Comparison of ENCODE assay signal across 16 mouse cellular contexts in the genomic region with DNA sequence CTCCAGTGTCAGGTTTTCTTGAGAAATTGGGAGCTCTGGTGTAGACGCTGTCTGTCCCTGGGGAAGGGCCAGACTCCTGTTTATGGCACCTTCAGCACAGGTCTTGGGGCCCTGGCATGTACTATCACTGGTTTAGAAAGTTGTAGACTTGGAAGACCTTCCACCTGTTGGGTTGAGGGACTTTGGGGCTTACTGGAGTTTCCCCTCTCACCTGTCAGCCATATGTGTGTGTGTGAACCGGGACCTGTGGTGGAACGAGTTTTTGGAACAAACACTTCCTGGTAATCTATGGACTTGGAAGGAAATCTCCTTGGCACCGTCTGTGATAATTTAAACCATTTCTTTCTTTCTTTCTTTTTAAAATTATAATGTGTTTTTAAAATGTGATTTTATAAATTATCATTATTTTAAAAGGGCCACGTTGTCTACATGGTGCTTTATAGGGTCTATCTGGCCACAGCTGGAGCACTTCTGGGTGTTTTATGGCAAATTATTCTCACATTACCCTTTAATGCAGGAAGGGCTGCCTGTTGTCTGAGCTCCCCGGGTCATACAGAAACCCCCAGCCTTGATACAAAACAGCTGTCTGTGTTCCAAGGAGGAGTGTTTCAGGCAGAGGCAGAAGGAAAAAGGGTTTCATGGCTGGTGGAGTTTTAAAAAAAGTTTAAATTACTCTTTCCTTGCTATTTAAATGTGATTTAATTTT.
A peak's percentile ranks its signal among the peaks of the same experiment; 100 is the strongest.
DNase-seq lines count a peak whose midpoint lies in the region; ATAC-seq and TF ChIP-seq lines count a peak whose summit lies in the region.
"Had no signal": no experiment of that assay in that cellular context is flagged by ENCODE, and none has a peak within 500 bp of the region (broad histone marks: within the 10 kb centered on the region; RNA-seq: fewer than 3 reads in every experiment).

No protein-coding gene starts in this region.

- no peak overlapping the region; the same call in 1 of the 2 replicates for H3K4me3 ChIP-seq in forebrain, embryonic 10.5 days
- H3K4me3 ChIP-seq in forebrain, embryonic 14.5 days (ENCODE audit: low read depth, low read length) = no peak overlapping the region
- H3K4me3 ChIP-seq in embryonic facial prominence, embryonic 10.5 days = peak overlapping the region; percentile 21; the same call in 1 of the 2 replicates
- no peak overlapping the region for H3K4me3 ChIP-seq in limb, embryonic 13.5 days
- no peak overlapping the region for H3K4me3 ChIP-seq in layer of hippocampus, adult 2 months
- H3K4me3 ChIP-seq: heart, embryonic 12.5 days; liver, embryonic 12.5 days had no signal

- ATAC-seq in forebrain, embryonic 14.5 days = no peak
- peak; percentile 73; the same call in 1 of the 2 replicates for ATAC-seq in limb, embryonic 13.5 days (ENCODE audit: low FRiP score, low read depth)
- ATAC-seq: forebrain, postnatal 0 days; intestine, embryonic 16.5 days; liver, embryonic 12.5 days had no signal

- peaks cover 54% of the 10 kb centered on the region for H3K4me1 ChIP-seq in forebrain, embryonic 10.5 days
- no peaks in the 10 kb centered on the region; the same call in 1 of the 2 replicates for H3K4me1 ChIP-seq in forebrain, embryonic 14.5 days (ENCODE audit: control insufficient read depth, insufficient read depth, low read length)
- H3K4me1 ChIP-seq in embryonic facial prominence, embryonic 10.5 days = peaks cover 63% of the 10 kb centered on the region
- H3K4me1 ChIP-seq in limb, embryonic 13.5 days = peaks cover 40% of the 10 kb centered on the region

- H3K9me3 ChIP-seq in forebrain, embryonic 10.5 days = no peaks in the 10 kb centered on the region
- H3K9me3 ChIP-seq in forebrain, embryonic 14.5 days (replicated peaks; ENCODE audit: control insufficient read depth, low read length) = no peaks in the 10 kb centered on the region
- H3K9me3 ChIP-seq in embryonic facial prominence, embryonic 10.5 days = no peaks in the 10 kb centered on the region
- no peaks in the 10 kb centered on the region for H3K9me3 ChIP-seq in limb, embryonic 13.5 days
- H3K9me3 ChIP-seq: heart, embryonic 12.5 days; liver, embryonic 12.5 days had no signal

- H3K27me3 ChIP-seq in forebrain, embryonic 10.5 days (ENCODE audit: poor library complexity, severe bottlenecking) = peaks cover 22% of the 10 kb centered on the region; the same call in 1 of the 2 replicates
- no peaks in the 10 kb centered on the region for H3K27me3 ChIP-seq in forebrain, embryonic 14.5 days (replicated peaks; ENCODE audit: control insufficient read depth, insufficient read depth, low read length)
- H3K27me3 ChIP-seq in embryonic facial prominence, embryonic 10.5 days (replicated peaks; ENCODE audit: low read depth, poor library complexity, severe bottlenecking) = peaks cover 15% of the 10 kb centered on the region
- peaks cover 27% of the 10 kb centered on the region for H3K27me3 ChIP-seq in limb, embryonic 13.5 days

- no peaks in the 10 kb centered on the region for H3K36me3 ChIP-seq in forebrain, embryonic 10.5 days (replicated peaks)
- H3K36me3 ChIP-seq in forebrain, embryonic 14.5 days (ENCODE audit: control insufficient read depth, insufficient read depth, low read length) = no peaks in the 10 kb centered on the region
- H3K36me3 ChIP-seq in embryonic facial prominence, embryonic 10.5 days (replicated peaks) = no peaks in the 10 kb centered on the region
- no peaks in the 10 kb centered on the region for H3K36me3 ChIP-seq in limb, embryonic 13.5 days
- H3K36me3 ChIP-seq: heart, embryonic 12.5 days; liver, embryonic 12.5 days had no signal

- DNase-seq in forebrain, embryonic 10.5 days (ENCODE audit: extremely low spot score, low spot score) = no peak
- DNase-seq in forebrain, embryonic 14.5 days (ENCODE audit: low spot score) = no peak
- peak; percentile 34 for DNase-seq in kidney, postnatal 10 days
- no peak for DNase-seq in kidney, adult 11 months
- peak; percentile 72 for DNase-seq in embryonic facial prominence, embryonic 10.5 days (ENCODE audit: low spot score)
- DNase-seq in layer of hippocampus, adult 2 months (ENCODE audit: low spot score in 2 of 2) = no peak
- DNase-seq in adrenal gland, adult 8-10 months = no peak
- DNase-seq: cerebellum, postnatal 10 days; forebrain, postnatal 0 days; heart, postnatal 4 days; lung, postnatal 14 days; thymus, postnatal 14 days had no signal

- WGBS in forebrain, embryonic 10.5 days = 39% methylated on average over 6 of the region's 6 CpGs
- 46% methylated on average over 6 of the region's 6 CpGs for WGBS in forebrain, embryonic 14.5 days
- WGBS in embryonic facial prominence, embryonic 10.5 days = 25% methylated on average over 6 of the region's 6 CpGs
- 7% methylated on average over 6 of the region's 6 CpGs for WGBS in limb, embryonic 13.5 days

- H3K9ac ChIP-seq in forebrain, embryonic 14.5 days (ENCODE audit: low read length) = no peak overlapping the region
- no peak overlapping the region for H3K9ac ChIP-seq in limb, embryonic 13.5 days
- H3K9ac ChIP-seq: forebrain, postnatal 0 days; heart, embryonic 12.5 days; liver, embryonic 12.5 days had no signal

- H3K4me2 ChIP-seq in forebrain, embryonic 14.5 days (ENCODE audit: low read length) = no peak overlapping the region
- H3K4me2 ChIP-seq in limb, embryonic 13.5 days (replicated peaks) = 0 out of 2 replicates have a peak overlapping the region, but pooled peaks have one; percentile 7
- H3K4me2 ChIP-seq: heart, embryonic 12.5 days; liver, embryonic 12.5 days had no signal

- TF ChIP-seq CTCF in layer of hippocampus, adult 2 months (conservative IDR thresholded peaks at IDR 0.05) = no peak

- peak overlapping the region; percentile 71 for H3K27ac ChIP-seq in forebrain, embryonic 10.5 days
- H3K27ac ChIP-seq in forebrain, embryonic 14.5 days (ENCODE audit: low read depth, low read length) = no peak overlapping the region
- H3K27ac ChIP-seq in embryonic facial prominence, embryonic 10.5 days (replicated peaks) = peak overlapping the region; percentile 83
- peak overlapping the region; percentile 33; the same call in 1 of the 2 replicates for H3K27ac ChIP-seq in limb, embryonic 13.5 days
- no peak overlapping the region for H3K27ac ChIP-seq in layer of hippocampus, adult 2 months
- H3K27ac ChIP-seq: liver, embryonic 12.5 days had no signal

Comparison
In these comparisons a context has a peak if more than half of its experiments do, and no peak if none do; other contexts are left out.
1. DNase-seq: peak in kidney, postnatal 10 days (single experiment) and embryonic facial prominence, embryonic 10.5 days (single experiment); none in forebrain, embryonic 10.5 days (single experiment), forebrain, embryonic 14.5 days (single experiment), kidney, adult 11 months (single experiment), layer of hippocampus, adult 2 months (0 of 2) and adrenal gland, adult 8-10 months (single experiment).
2. H3K27ac ChIP-seq: peak in forebrain, embryonic 10.5 days (single experiment), embryonic facial prominence, embryonic 10.5 days (single experiment) and limb, embryonic 13.5 days (single experiment); none in forebrain, embryonic 14.5 days (single experiment) and layer of hippocampus, adult 2 months (single experiment).